Mouse (Mus musculus) ES-E14 (cell line): ENCODE data around the gene Mtor. TPM values are rescaled to one million over a fixed set of nuclear protein-coding genes. Genes with fewer than 3 reads are reported as not detected.

Experiments used
- DNase-seq: peaks from one replicate; pipeline ENCODE4 v3.0.0-alpha.2; 2013; ENCODE audit warnings: low read depth, low spot score
- H3K27ac ChIP-seq: 2 replicates; pipeline ENCODE4 v1.5.1; 2012; ENCODE audit warnings: low read depth, mild to moderate bottlenecking, low read length, moderate library complexity, mixed read lengths; ENCODE audit not compliant: poor library complexity, insufficient read depth, severe bottlenecking
- H3K36me3 ChIP-seq: 2 replicates; pipeline ENCODE4 v1.6.1; 2012; ENCODE audit warnings: mild to moderate bottlenecking, low read length, moderate library complexity, mixed read lengths; ENCODE audit not compliant: control insufficient read depth, poor library complexity, insufficient read depth, severe bottlenecking
- H3K4me1 ChIP-seq, 2 experiments: fragments of 150-350 bp in 1 of 2; sonication (generic) in 1 of 2; 2 replicates each; pipeline ENCODE4 v1.6.1; 2012; ENCODE audit warnings: low read length in 2 of 2, mild to moderate bottlenecking in 1 of 2, mixed read lengths in 1 of 2; ENCODE audit not compliant: control insufficient read depth in 2 of 2, insufficient read depth in 2 of 2, poor library complexity in 1 of 2
- H3K4me3 ChIP-seq, 2 experiments: fragments of 150-350 bp in 1 of 2; sonication (generic) in 1 of 2; 2 replicates each; pipeline ENCODE4 v1.5.1; 2012; ENCODE audit warnings: low read length in 2 of 2, low read depth in 1 of 2, mild to moderate bottlenecking in 1 of 2, mixed read lengths in 1 of 2; ENCODE audit not compliant: insufficient read depth in 1 of 2, poor library complexity in 1 of 2, severe bottlenecking in 1 of 2
- H3K9ac ChIP-seq: 2 replicates; pipeline ENCODE4 v1.6.1; 2012; ENCODE audit warnings: low read depth, mild to moderate bottlenecking, low read length, mixed read lengths; ENCODE audit not compliant: poor library complexity, insufficient read depth, severe bottlenecking
- H3K9me3 ChIP-seq: fragments of 150-350 bp; sonication (generic); 2 replicates; pipeline ENCODE4 v1.6.1; 2012; ENCODE audit warnings: low read depth, mild to moderate bottlenecking, low read length; ENCODE audit not compliant: control insufficient read depth, insufficient read depth
- CHD2 ChIP-seq: IDR thresholded peaks from 2 replicates; pipeline ENCODE4 v1.6.1; 2014; ENCODE audit warnings: mild to moderate bottlenecking, low read depth, low read length, inconsistent platforms
- HCFC1 ChIP-seq: IDR thresholded peaks from 2 replicates; pipeline ENCODE4 v1.6.1; 2012; ENCODE audit warnings: low read length, inconsistent platforms, borderline replicate concordance; ENCODE audit not compliant: insufficient read depth
- MAFK ChIP-seq: IDR thresholded peaks from 2 replicates; pipeline ENCODE4 v1.6.1; 2014; ENCODE audit warnings: mild to moderate bottlenecking, low read depth, low read length, inconsistent platforms; ENCODE audit not compliant: insufficient read depth
- ZC3H11A ChIP-seq: IDR thresholded peaks from 2 replicates; pipeline ENCODE4 v1.6.1; 2012; ENCODE audit warnings: low read depth, mild to moderate bottlenecking, inconsistent platforms, low read length, borderline replicate concordance
- ZNF384 ChIP-seq: IDR thresholded peaks from 2 replicates; pipeline ENCODE4 v1.6.1; 2012; ENCODE audit warnings: low read depth, low read length, inconsistent platforms
- in situ Hi-C, 2 experiments: fragments of 600-800 bp; cut with MboI; formaldehyde crosslinking; loops; one replicate each; pipeline ENCODE4 v1.15.1; 2025; ENCODE audit warnings: low sequenced_read_pairs in 2 of 2, inconsistent platforms in 1 of 2; ENCODE audit not compliant: unreplicated experiment in 2 of 2
- total RNA-seq: library from RNA; depleted of rRNA; stranded (reverse); fragments of 300-350 nt; gene quantifications from 2 replicates; pipeline ENCODE4 v1.2.3, GENCODE M21; 2012

Gene Mtor
- total RNA-seq, 1 experiment, result 37.6 TPM

GRCm38 (mm10) chr4:148570693-148571295 is 122.4 kb downstream of the Mtor start:
- no peak for DNase-seq
- TF ChIP-seq ZC3H11A (no peak), HCFC1 (no peak), CHD2 (no peak), MAFK (no peak), ZNF384 (no peak)
- in situ Hi-C loops, result no loop called here
- no peak overlapping the region for H3K9ac ChIP-seq
- H3K4me3 ChIP-seq, result no peak overlapping the region
- H3K27ac ChIP-seq, result no peak overlapping the region
- peaks cover 70% of the 10 kb centered on the region for H3K36me3 ChIP-seq
- H3K9me3 ChIP-seq, result no peaks in the 10 kb centered on the region
- no peaks in the 10 kb centered on the region for H3K4me1 ChIP-seq

- Histone ChIP-seq H3K27ac (no peak overlapping the region), H3K36me3 (peaks cover 76% of the 10 kb centered on the region), H3K9ac (no peak overlapping the region), H3K4me1 (no peaks in the 10 kb centered on the region), H3K4me3 (no peak overlapping the region), H3K9me3 (no peaks in the 10 kb centered on the region)
- no peak for TF ChIP-seq ZNF384
- TF ChIP-seq ZC3H11A, result no peak
- no peak for TF ChIP-seq MAFK
- TF ChIP-seq CHD2, result no peak
- no peak for DNase-seq
- in situ Hi-C loops, result no loop called here
These were observed 124.8 kb downstream of the Mtor start for GRCm38 (mm10) chr4:148573222-148573621.

- no peaks in the 10 kb centered on the region for H3K9me3 ChIP-seq
- TF ChIP-seq CHD2 (no peak), ZNF384 (no peak), ZC3H11A (no peak), MAFK (no peak), HCFC1 (no peak)
- H3K9ac ChIP-seq, result no peak overlapping the region
- H3K4me1 ChIP-seq, result no peaks in the 10 kb centered on the region
- peaks cover 62% of the 10 kb centered on the region for H3K36me3 ChIP-seq
- H3K4me3 ChIP-seq, result no peak overlapping the region
- no peak for DNase-seq
- no peak overlapping the region; the same call in 1 of the 2 replicates for H3K27ac ChIP-seq
- in situ Hi-C loops, result no loop called here
These were observed 132.4 kb downstream of the Mtor start for GRCm38 (mm10) chr4:148580765-148581164.

- in situ Hi-C loops, result no loop called here
- Histone ChIP-seq H3K27ac (no peak overlapping the region), H3K36me3 (peaks cover 56% of the 10 kb centered on the region), H3K4me3 (no peak overlapping the region), H3K4me1 (no peaks in the 10 kb centered on the region), H3K9ac (no peak overlapping the region), H3K9me3 (no peaks in the 10 kb centered on the region)
- DNase-seq, result no peak
- TF ChIP-seq MAFK, result no peak
- TF ChIP-seq CHD2, result no peak
- no peak for TF ChIP-seq ZNF384
- no peak for TF ChIP-seq ZC3H11A
- no peak for TF ChIP-seq HCFC1
These were observed 133.0 kb downstream of the Mtor start for GRCm38 (mm10) chr4:148581422-148581821.

- peaks cover 43% of the 10 kb centered on the region for H3K36me3 ChIP-seq
- in situ Hi-C loops, result no loop called here
These were observed 134.8 kb downstream of the Mtor start for GRCm38 (mm10) chr4:148583257-148583656.

More at GRCm38 (mm10) chr4:148583257-148583656, 134.8 kb downstream of the Mtor start:
- DNase-seq, result no peak
- Histone ChIP-seq H3K9ac (no peak overlapping the region), H3K27ac (no peak overlapping the region), H3K9me3 (no peaks in the 10 kb centered on the region), H3K4me1 (peaks cover 0 to 5% of the 10 kb centered on the region in 2 experiments; a peak in 1 of 4 replicates), H3K4me3 (no peak overlapping the region)
- TF ChIP-seq MAFK, result no peak
- no peak for TF ChIP-seq ZC3H11A
- no peak for TF ChIP-seq ZNF384
- no peak for TF ChIP-seq HCFC1
- no peak for TF ChIP-seq CHD2
